Mouse (Mus musculus): Measurements from ENCODE around the gene Bmp15. TPM values are rescaled to one million over a fixed set of nuclear protein-coding genes. Genes with fewer than 3 reads are reported as not detected.

The Bmp15 gene
- 0.26 TPM in 1 of 2 replicates, not detected in the other for polyA plus RNA-seq (2014; fragmentation: Nextera tagmentation; extraction: Ambion mirVana)

DNA sequence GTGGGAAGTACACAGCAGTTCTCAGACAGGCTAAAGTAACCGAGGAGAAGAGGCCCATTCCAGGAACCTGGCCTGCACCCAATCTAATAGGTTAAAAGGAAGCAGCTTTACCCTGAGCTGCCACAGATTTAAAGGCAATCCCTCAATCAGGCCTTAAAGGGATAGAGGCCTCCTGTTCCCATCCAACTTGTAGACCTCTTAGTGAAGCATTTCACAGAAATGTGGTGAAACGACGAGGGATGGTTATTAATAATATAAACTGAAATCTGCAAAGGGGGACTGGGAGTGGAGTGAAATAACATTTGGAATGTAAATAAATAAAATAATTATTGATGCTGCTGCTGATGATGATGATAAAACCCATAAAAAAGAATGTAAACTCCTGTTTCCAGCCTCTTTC lies at the start of gene Bmp15:
Gene Bmp15, minus strand, starts transcription at position 101 of the 400 bp plus-strand sequence.
- H3K27ac ChIP-seq (replicated peaks; ENCODE audit: low read depth, low read length): no peak within 1 kb of the TSS
- no peaks in the 10 kb centered on the region for H3K4me1 ChIP-seq (ENCODE audit: control insufficient read depth, insufficient read depth, low read length)
- no peak for ATAC-seq (ENCODE audit: low FRiP score, low TSS enrichment)
- H3K9ac ChIP-seq (replicated peaks; ENCODE audit: low read length): no peak within 1 kb of the TSS
- H3K36me3 ChIP-seq (ENCODE audit: control insufficient read depth, insufficient read depth, low read length): no peaks in the 10 kb centered on the region
- H3K27me3 ChIP-seq (ENCODE audit: control insufficient read depth, insufficient read depth, low read length): no peaks in the 10 kb centered on the region
- no peaks in the 10 kb centered on the region for H3K9me3 ChIP-seq (ENCODE audit: control insufficient read depth, low read length)
- 83% methylated on average over 3 of the region's 3 CpGs for WGBS
- H3K4me3 ChIP-seq (replicated peaks; ENCODE audit: low read depth, low read length): no peak within 1 kb of the TSS
- no peak within 1 kb of the TSS for H3K4me2 ChIP-seq (ENCODE audit: low read length)
- DNase-seq: no peak

DNA sequence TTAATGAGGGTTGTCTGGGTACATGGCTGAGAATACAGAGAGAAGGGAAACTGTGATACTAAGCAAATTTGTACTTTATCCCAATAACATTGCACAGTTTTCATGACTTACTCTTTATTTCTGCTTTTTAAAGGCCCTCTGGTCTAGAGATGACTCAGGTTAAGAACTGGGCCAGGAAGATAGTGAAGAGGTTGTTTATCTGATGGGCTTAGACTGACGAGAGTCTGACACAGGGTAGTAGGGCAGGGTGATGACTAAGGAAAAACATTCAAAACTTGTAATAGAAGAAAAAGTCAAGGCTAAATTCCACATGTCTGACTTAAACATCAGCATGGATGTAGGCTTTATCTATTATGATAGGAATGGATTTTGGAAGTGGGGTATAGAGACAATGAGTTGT lies 48.3 kb upstream of the Bmp15 start:
- 86% methylated on average over 1 of the region's 1 CpGs for whole genome bisulfite sequencing
- no peak overlapping the region for H3K27ac ChIP-seq (replicated peaks; ENCODE audit: low read depth, low read length)
- no peak overlapping the region for H3K9ac ChIP-seq (replicated peaks; ENCODE audit: low read length)
- H3K4me2 ChIP-seq (ENCODE audit: low read length): no peak overlapping the region
- H3K4me3 ChIP-seq (replicated peaks; ENCODE audit: low read depth, low read length): no peak overlapping the region
- H3K36me3 ChIP-seq (ENCODE audit: control insufficient read depth, insufficient read depth, low read length): no peaks in the 10 kb centered on the region
- ATAC-seq (ENCODE audit: low FRiP score, low TSS enrichment) (no peak), DNase-seq (no peak)
- H3K27me3 ChIP-seq (ENCODE audit: control insufficient read depth, insufficient read depth, low read length): no peaks in the 10 kb centered on the region
- H3K9me3 ChIP-seq (ENCODE audit: control insufficient read depth, low read length): no peaks in the 10 kb centered on the region
- H3K4me1 ChIP-seq (ENCODE audit: control insufficient read depth, insufficient read depth, low read length): no peaks in the 10 kb centered on the region

DNA sequence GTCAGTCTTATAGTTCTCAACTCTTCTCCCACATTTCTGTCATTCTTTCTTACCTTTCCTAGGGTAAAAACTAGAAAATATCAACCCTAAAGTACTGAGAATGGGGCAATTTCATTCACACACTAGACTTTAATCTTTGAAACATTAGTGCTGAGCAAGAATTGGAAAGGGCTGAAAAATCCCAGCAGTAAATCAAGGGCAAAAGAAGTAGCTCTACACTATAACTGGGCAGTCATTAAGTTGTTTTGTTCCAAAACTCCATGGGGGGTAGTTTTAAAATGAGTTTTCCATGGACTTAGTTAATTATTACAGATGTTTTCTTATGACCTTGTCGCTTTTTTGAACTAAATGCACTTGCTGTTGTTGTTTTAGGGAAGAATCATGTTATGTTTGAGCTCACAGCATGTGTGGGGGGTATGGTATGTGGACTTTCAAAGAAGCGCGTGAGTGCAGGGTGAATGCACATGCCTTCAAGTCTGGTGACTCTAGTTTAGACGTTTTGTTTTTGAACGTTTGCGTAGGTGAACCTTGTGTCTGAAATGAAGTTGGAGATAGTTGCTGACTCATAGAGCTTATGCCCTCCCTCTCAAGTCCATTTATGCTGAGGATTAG lies 37.1 kb upstream of the Bmp15 start:
- no peak overlapping the region for H3K4me2 ChIP-seq (ENCODE audit: low read length)
- no peak overlapping the region for H3K27ac ChIP-seq (replicated peaks; ENCODE audit: low read depth, low read length)
- no peak for DNase-seq
- ATAC-seq (ENCODE audit: low FRiP score, low TSS enrichment): no peak
- H3K27me3 ChIP-seq (ENCODE audit: control insufficient read depth, insufficient read depth, low read length): no peaks in the 10 kb centered on the region
- WGBS: 60% methylated on average over 6 of the region's 6 CpGs
- H3K4me1 ChIP-seq (ENCODE audit: control insufficient read depth, insufficient read depth, low read length): no peaks in the 10 kb centered on the region
- H3K9ac ChIP-seq (replicated peaks; ENCODE audit: low read length): no peak overlapping the region
- H3K9me3 ChIP-seq (ENCODE audit: control insufficient read depth, low read length): no peaks in the 10 kb centered on the region
- H3K36me3 ChIP-seq (ENCODE audit: control insufficient read depth, insufficient read depth, low read length): no peaks in the 10 kb centered on the region
- H3K4me3 ChIP-seq (replicated peaks; ENCODE audit: low read depth, low read length): no peak overlapping the region

DNA sequence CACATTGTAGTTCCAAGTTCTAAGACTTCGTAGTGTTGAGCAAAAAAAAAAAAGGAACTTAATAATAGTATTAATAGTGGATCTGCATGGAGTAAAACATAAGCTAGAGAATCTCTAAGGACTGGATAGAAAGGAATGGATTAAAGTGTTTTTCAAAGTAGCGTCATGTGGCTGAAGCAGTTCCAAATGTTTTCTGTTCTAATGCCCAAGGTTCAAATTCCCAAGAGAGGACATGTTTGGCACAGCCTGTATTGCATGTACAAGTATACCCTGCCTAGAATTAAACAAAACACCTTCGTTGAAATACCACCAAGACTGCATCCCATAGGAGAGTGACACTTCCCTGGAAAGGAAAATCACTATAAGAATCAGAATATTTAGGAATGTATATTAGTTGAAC lies 36.4 kb upstream of the Bmp15 start:
- Histone ChIP-seq H3K27ac (replicated peaks; ENCODE audit: low read depth, low read length) (no peak overlapping the region), H3K4me1 (ENCODE audit: control insufficient read depth, insufficient read depth, low read length) (no peaks in the 10 kb centered on the region), H3K36me3 (ENCODE audit: control insufficient read depth, insufficient read depth, low read length) (no peaks in the 10 kb centered on the region), H3K27me3 (ENCODE audit: control insufficient read depth, insufficient read depth, low read length) (no peaks in the 10 kb centered on the region), H3K9me3 (ENCODE audit: control insufficient read depth, low read length) (no peaks in the 10 kb centered on the region), H3K4me3 (replicated peaks; ENCODE audit: low read depth, low read length) (no peak overlapping the region), H3K4me2 (ENCODE audit: low read length) (no peak overlapping the region), H3K9ac (replicated peaks; ENCODE audit: low read length) (no peak overlapping the region)
- ATAC-seq (ENCODE audit: low FRiP score, low TSS enrichment): no peak
- 75% methylated on average over 3 of the region's 3 CpGs for WGBS
- DNase-seq: no peak

DNA sequence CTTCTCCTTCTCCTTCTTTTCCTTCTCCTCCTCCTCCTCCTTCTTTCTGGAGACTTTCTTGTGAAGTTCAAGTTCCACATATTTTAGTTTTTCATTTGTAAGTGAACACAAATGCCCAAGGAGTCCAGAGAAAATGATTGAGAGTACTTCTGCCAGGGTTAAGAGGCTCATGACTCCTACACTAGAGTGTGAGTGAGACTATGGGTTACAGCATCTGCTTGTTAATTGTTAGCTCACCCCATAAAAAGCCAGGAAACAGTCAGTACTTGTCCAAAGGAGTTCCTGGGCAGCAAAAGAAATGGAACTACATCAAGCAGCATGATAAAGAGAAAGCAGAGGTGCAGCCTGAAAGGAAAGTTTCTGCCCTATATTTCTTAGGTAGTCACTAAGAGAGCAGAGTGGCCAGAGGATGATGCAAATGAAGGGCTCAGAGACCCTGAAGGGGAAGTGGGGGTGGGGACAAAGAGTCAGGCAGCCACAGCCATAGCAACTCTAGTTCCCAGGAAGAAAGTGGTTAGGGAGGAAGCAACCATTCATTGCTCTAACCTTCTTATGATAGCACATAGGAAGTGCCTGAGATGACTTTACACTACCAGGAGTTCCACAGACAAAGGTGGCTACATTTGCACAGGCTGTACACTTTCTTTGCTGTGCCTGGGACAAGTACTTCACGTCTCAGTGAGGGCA lies 24.9 kb upstream of the Bmp15 start:
- no peak overlapping the region for H3K4me3 ChIP-seq (replicated peaks; ENCODE audit: low read depth, low read length)
- H3K36me3 ChIP-seq (ENCODE audit: control insufficient read depth, insufficient read depth, low read length): no peaks in the 10 kb centered on the region
- H3K4me1 ChIP-seq (ENCODE audit: control insufficient read depth, insufficient read depth, low read length): no peaks in the 10 kb centered on the region
- H3K4me2 ChIP-seq (ENCODE audit: low read length): no peak overlapping the region
- WGBS: 71% methylated on average over 1 of the region's 1 CpGs
- DNase-seq (no peak), ATAC-seq (ENCODE audit: low FRiP score, low TSS enrichment) (no peak)
- no peaks in the 10 kb centered on the region for H3K9me3 ChIP-seq (ENCODE audit: control insufficient read depth, low read length)
- H3K27me3 ChIP-seq (ENCODE audit: control insufficient read depth, insufficient read depth, low read length): no peaks in the 10 kb centered on the region
- H3K9ac ChIP-seq (replicated peaks; ENCODE audit: low read length): no peak overlapping the region
- no peak overlapping the region for H3K27ac ChIP-seq (replicated peaks; ENCODE audit: low read depth, low read length)

DNA sequence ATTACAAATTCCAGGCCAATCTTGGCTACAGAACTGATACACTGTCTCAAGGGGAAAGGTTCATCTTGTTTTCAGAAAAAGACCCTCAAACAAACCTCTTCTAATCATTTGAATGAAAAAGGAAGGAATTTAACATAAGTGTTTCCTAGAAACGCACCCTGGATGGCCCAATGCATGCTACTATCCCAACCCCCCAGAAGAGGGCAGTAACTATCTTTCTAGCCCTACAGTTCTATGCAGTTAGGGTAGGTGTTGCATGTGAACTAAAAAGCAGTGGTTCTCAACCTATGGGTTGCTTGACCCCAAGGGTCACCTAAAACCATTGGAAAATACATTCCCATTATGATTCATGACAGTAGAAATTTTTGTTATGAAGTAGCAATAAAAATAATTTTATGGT lies 3.5 kb upstream of the Bmp15 start:
- Histone ChIP-seq H3K4me3 (replicated peaks; ENCODE audit: low read depth, low read length) (no peak overlapping the region), H3K4me1 (ENCODE audit: control insufficient read depth, insufficient read depth, low read length) (no peaks in the 10 kb centered on the region), H3K9me3 (ENCODE audit: control insufficient read depth, low read length) (no peaks in the 10 kb centered on the region), H3K36me3 (ENCODE audit: control insufficient read depth, insufficient read depth, low read length) (no peaks in the 10 kb centered on the region), H3K27ac (replicated peaks; ENCODE audit: low read depth, low read length) (no peak overlapping the region), H3K4me2 (ENCODE audit: low read length) (no peak overlapping the region), H3K9ac (replicated peaks; ENCODE audit: low read length) (no peak overlapping the region), H3K27me3 (ENCODE audit: control insufficient read depth, insufficient read depth, low read length) (no peaks in the 10 kb centered on the region)
- ATAC-seq (ENCODE audit: low FRiP score, low TSS enrichment): no peak
- 21% methylated on average over 1 of the region's 1 CpGs for WGBS
- peak; percentile 23 for DNase-seq

DNA sequence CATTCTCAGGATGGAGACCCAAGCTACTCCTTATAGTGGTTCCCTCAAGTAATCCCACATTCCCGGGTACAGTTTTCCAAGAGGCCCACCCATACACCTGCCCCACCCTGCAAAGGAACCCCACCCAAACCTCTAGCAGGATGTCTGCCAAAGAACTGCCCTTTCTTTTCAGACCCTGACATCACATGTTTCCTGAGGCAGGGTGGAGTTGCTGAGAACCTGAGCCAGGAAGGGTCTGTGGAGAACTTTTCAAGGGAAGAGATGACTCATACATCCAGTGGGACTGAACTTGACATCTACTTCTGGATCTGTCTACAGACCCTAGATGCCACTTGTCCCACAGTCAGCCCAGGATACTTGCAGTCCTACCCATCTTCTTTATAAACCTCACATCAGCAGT lies 2.8 kb downstream of the Bmp15 start:
- WGBS: 95% methylated on average over 1 of the region's 1 CpGs
- Histone ChIP-seq H3K27me3 (ENCODE audit: control insufficient read depth, insufficient read depth, low read length) (no peaks in the 10 kb centered on the region), H3K9ac (replicated peaks; ENCODE audit: low read length) (no peak overlapping the region), H3K9me3 (ENCODE audit: control insufficient read depth, low read length) (no peaks in the 10 kb centered on the region), H3K27ac (replicated peaks; ENCODE audit: low read depth, low read length) (no peak overlapping the region), H3K36me3 (ENCODE audit: control insufficient read depth, insufficient read depth, low read length) (no peaks in the 10 kb centered on the region), H3K4me1 (ENCODE audit: control insufficient read depth, insufficient read depth, low read length) (no peaks in the 10 kb centered on the region), H3K4me3 (replicated peaks; ENCODE audit: low read depth, low read length) (no peak overlapping the region), H3K4me2 (ENCODE audit: low read length) (no peak overlapping the region)
- ATAC-seq (ENCODE audit: low FRiP score, low TSS enrichment) (no peak), DNase-seq (no peak)
